Mouse (Mus musculus): ENCODE results near the gene Tle6.
A peak's percentile ranks its signal among the peaks of the same experiment; 100 is the strongest.
"Not testable (repeated sequence)": the region's sequence is repeated elsewhere in the genome, so short reads cannot be mapped to it uniquely, and the experiment has no call there.

Tle6 gene

GRCm38 (mm10) chr10:81600738-81601203 lies at the start of gene Tle6:
Gene Tle6, minus strand, starts transcription at chr10:81601073.
- peak; percentile 78 for DNase-seq (ENCODE audit: low spot score)

DNA sequence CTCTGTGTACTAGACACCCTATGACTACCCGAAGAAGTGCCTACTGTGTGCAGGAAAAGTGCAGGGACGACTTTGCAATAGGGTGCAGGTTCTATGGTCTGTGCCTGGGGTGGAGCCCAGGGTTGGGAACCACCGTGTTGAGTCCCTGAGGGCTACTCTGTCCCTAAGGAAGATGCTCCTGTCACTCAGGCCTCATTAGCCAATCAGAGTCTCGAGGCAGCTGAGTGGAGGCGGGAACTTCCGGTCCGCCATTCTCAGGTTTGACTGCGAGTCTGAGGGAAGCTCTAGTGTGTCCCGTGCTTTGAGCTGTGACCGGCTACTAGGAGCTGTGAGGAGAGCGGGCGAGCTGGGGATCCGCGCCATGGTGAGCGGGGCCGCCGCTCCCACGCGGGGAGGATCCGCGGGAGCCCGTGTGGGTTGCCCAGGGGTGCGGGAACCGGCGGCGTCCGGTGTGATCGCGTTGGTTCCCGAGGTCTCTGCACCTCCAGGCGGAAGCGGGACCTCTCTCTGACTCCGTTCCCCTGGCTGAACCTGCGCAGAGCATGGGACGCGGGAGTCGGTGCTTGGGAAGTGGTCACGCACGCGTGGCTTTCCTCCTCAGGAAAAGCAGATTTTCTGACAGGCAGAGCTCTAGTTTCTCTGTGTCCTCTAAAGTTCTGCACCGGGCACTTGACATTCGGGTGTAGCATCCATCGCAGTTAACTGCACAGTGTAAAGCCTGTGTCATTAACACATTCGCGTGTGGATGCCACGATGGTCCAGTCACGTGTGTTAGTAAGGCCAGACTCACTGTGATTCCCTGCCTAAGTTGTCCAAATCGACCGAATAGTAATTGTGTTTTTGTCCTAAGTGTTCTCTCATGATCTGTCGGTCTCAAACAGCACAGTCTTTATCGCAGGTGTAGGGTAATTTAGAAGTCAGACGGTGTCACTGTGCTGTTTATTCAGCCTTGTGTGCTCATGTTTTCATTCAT lies 48.2 kb upstream of the Tle6 start, which contains the start of gene Gm10778:
TSS of gene Gm10778 (plus strand) at position 257 of the 973 bp plus-strand sequence.
- DNase-seq (ENCODE audit: low spot score), result peak; percentile 77

DNA sequence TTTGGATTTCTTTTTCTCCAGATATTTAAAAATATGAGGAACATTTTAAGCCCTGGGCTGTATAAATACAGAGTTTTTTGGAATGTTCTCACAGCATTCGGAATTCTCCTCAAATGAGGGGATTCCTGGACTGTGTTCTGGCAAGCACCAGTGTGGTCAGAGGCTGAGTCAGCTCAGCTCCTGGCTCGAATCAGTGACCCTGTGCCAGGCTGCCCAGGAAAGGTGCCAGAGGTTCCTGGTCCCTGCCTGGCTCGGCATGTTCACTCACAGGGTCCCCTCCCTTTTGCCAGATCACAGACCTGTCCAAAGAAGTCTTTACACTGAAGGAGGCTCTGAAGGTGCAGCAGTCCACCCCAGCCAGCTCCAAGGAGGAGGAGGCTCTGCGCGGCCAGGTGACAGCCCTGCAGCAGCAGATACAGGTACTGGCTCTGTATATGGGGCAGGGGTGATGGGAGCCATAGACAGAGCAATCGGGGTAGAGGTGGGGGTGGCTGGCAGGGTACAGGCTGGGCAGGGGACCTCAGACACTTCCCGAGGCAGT lies 45.2 kb upstream of the Tle6 start:
- no peak for DNase-seq (ENCODE audit: low spot score)

DNA sequence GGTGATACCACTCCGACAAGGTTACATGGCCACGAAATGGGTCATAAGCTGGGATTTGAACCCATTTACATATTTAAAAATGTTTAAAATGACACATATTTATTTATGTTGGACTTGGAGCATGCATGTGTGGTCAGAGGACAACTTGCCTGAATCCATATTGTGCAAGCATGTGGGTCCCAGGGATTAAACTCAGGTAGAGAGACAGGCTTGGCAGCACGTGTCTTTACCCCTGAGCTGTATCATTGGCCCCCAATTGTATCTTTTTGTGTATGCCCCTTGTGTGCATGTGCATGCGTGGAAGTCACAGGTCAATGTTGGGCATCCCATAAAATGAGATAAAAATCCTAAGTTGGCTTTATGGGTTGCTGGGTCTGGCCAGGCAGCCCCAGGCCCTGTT lies 44.5 kb upstream of the Tle6 start:
- no peak for DNase-seq (ENCODE audit: low spot score)

DNA sequence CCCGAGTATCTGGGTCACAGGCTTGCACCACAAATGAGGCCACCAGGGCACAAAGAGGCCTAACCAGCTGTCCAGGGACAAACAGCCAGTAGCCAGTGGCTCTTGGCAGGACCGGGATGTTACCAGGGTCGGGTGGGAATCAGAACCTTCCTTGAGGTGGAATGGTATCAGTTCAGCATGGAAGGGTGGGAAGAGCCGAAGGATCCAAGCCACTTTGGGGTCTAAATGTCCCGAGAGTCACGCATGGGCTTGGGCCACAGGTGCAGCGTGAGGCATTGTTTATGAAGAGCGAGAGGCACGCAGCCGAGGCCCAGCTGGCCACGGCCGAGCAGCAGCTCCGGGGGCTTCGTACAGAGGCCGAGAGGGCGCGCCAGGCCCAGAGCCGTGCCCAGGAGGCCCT lies 43.8 kb upstream of the Tle6 start:
- no peak for DNase-seq (ENCODE audit: low spot score)

- DNase-seq (ENCODE audit: low spot score), result no peak
Observed at GRCm38 (mm10) chr10:81644162-81644561, 43.3 kb upstream of the Tle6 start.

DNA sequence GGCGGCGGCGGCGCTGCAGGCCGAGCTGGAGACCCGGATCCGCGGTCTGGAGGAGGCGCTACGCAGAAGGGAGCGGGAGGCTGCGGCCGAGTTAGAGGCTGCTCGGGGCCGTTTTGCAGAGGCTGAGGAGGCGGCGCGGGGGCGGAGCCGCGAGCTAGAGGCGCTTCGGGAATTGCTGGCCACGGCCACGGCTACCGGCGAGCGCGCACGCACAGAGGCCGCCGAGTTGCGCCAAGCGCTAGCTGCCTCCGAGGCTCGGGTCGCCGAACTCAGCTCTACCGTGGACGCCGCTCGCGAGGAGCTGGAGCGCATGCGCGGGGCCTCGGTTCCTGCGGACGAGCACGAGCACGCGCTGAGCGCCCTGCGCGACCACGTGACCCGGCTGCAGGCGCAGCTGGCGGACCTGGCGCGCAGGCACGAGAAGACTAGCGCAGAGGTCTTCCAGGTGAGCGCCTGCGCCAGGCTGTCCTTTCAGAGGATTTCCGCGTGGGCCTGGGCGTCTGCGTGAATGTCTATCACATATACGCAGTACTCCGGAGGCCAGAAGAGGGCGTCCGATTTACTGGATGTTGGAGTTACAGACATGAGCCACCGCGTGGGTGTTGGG lies 42.7 kb upstream of the Tle6 start:
- peak; percentile 96 for DNase-seq (ENCODE audit: low spot score)

- DNase-seq (ENCODE audit: low spot score), result no peak
Observed at GRCm38 (mm10) chr10:81642648-81643448, 42.0 kb upstream of the Tle6 start.

GRCm38 (mm10) chr10:81641978-81642647 lies 41.2 kb upstream of the Tle6 start:
- no peak for DNase-seq (ENCODE audit: low spot score)

GRCm38 (mm10) chr10:81641566-81641965 lies 40.7 kb upstream of the Tle6 start:
- no peak for DNase-seq (ENCODE audit: low spot score)

GRCm38 (mm10) chr10:81640825-81641224 lies 40.0 kb upstream of the Tle6 start:
- DNase-seq (ENCODE audit: low spot score), result not testable (repeated sequence)

DNA sequence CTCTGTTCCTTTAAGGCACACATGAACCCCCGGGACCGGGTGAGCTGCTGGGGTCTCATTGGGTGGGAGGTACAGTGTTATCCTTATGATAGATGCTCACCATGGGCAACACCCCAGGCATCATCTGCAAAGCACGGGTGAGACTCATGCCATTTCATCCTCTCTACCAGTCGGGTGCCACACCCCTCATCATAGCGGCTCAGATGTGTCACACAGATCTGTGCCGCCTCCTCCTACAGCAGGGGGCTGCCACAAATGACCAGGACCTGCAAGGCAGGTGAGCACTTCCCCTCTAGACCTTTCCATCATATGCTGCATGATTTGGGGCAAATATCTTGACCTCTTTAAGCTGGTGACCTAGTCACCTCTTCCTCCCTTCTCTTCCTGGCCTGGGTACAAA lies 37.2 kb upstream of the Tle6 start:
- no peak for DNase-seq (ENCODE audit: low spot score)

DNA sequence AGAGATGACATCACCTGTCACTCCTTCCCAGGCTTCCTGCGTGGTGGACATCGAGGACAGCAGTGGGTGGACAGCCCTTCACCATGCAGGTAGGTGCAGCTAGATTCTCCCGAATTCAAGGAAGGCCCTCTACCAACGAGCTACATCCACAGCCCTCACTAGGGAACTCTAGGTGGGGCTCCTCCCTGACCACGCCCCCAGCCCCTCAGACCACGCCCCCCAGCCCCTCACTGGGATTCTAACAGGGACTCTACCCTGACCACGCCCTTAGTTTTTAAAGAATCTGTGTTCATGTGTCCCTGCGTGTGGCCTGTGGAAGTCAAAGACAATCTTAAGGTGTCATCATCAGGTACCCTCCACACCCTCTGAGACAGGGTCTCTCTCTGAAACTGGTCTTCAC lies 35.5 kb upstream of the Tle6 start:
- no peak for DNase-seq (ENCODE audit: low spot score)

- peak; percentile 86 for DNase-seq (ENCODE audit: low spot score)
Observed at GRCm38 (mm10) chr10:81633253-81634099, 32.6 kb upstream of the Tle6 start.

- DNase-seq (ENCODE audit: low spot score), result no peak
Observed at GRCm38 (mm10) chr10:81628390-81628789, 27.5 kb upstream of the Tle6 start, which contains the start of gene Ankrd24. Gene Ankrd24, plus strand, starts transcription at chr10:81628540.

DNA sequence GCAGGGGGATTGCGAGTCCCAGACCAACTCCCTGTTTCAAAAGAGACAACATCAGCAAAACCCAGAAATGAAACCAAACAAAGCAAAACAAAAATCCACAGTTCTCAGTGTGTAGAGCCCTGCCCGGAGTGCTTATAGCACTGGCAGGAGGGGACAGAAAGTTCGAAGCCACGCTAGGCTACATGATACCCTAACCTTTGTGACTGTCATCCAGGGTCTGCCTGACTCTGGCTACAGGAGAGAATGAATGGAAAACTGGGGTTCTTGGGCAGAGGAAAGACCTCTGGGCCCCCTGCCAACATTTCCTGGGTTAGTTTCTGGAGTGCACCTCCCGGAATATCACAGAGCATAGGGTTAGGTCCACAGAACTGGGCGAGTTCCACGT lies 27.0 kb upstream of the Tle6 start:
- DNase-seq (ENCODE audit: low spot score), result no peak

DNA sequence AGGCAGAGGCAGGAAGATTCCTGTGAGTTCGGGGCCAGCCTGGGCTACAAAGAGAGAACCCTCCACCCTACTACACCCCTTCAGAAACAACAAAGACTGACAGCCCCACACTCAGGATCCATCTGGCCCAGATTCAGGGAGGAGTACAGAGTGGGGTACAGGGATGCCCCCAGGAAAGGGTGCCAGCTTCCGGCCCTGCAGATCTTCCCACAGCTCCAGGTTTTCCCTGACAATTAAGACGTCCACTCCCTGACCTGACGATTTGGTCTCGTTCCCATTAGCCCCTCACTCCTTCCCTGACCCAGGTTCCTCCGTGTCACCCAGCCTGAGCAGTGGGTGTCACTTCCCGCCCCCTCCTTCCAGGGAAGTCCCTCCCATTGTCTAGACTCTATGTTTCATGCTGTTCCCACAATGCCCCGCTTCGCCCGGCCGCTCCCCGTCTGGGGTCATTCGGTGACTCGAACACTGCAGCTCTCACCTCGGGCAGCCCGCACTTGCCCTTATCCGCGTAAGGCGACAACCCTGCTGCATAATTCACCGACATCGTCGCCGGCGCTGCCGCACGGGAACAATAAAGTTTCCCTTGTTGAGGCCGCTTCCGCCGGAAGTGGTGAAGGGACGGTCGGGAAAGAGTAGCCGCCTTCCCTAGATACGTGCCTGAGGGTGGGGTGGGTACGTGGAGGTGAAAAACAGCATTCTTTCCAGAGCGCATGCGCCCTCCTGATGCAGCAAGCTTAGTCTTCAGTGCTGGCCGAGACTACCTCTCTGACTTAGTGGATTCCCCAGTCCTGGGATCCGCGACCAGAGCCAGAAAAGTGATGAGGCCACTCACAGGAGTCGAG lies 26.3 kb upstream of the Tle6 start, which contains the start of gene Sirt6:
TSS of gene Sirt6 (minus strand) at position 804 of the 842 bp plus-strand sequence.
- peak; percentile 95 for DNase-seq (ENCODE audit: low spot score)

DNA sequence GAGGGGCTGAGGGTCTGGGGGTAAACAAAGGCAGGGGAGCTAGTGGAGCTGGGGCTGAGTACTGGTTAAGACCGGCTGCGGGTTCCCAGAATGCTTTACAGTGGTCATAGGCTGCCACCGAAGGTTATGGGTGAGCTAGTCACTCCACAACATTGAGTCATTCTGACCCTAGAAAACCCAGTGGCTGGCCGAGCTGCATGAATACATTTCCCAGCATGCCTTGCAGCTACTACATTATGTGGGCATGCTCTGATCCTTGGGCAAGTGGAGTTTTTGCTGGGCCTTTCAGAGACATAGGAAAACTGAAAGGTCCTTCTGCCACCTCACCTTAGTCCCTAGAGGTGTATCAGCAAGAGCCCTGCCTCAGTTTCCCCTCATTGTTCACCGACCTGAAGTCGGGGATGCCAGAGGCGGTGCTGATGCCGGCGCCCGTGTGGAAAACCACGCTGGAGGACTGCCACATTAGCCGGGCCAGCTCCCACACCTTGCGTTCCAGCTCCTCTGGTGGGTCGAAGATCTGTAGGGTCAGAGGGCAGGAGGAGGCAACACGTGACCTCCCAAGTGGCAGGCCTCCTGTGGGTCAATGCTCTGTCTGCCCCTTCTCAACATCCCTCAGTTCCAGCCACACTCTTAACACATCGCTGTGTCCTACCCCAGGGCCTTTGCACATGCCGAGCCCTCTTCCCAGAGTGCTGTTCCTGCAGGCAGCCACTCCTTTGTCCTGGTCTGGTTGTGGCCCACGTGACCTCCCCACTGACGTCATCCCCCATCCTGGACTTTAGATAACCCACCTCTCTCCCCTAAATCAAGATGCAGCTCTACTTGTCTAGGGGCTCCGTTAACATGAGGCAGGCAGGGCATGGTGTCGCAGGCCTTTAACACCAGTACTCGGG lies 25.5 kb upstream of the Tle6 start:
- no peak for DNase-seq (ENCODE audit: low spot score)

Data from T-cell, adult 2 months (primary cell).